Mouse (Mus musculus) olfactory bulb, adult 2 months (tissue): Measurements from ENCODE around the gene Evi2. TPM values are rescaled to one million over a fixed set of nuclear protein-coding genes. Genes with fewer than 3 reads are reported as not detected.

Experiments
- H3K27ac ChIP-seq: fragments of 200-500 bp; 2 replicates; pipeline ENCODE4 v1.5.1; 2012; ENCODE audit warnings: low read depth, low read length; ENCODE audit not compliant: insufficient read depth
- H3K4me1 ChIP-seq: fragments of 200-500 bp; 2 replicates; pipeline ENCODE4 v1.6.1; 2012; ENCODE audit warnings: low read length; ENCODE audit not compliant: control insufficient read depth, insufficient read depth
- H3K4me3 ChIP-seq: fragments of 200-500 bp; 2 replicates; pipeline ENCODE4 v1.5.1; 2012; ENCODE audit warnings: mild to moderate bottlenecking, low read depth, low read length, moderate library complexity; ENCODE audit not compliant: insufficient read depth
- CTCF ChIP-seq: fragments of 200-500 bp; IDR thresholded peaks from 2 replicates; pipeline ENCODE4 v1.5.1; 2012; ENCODE audit warnings: low read depth, mild to moderate bottlenecking, low read length, moderate library complexity; ENCODE audit not compliant: insufficient read depth
- POLR2A ChIP-seq: fragments of 200-500 bp; IDR thresholded peaks from 2 replicates; pipeline ENCODE4 v1.6.1; 2012; ENCODE audit warnings: mild to moderate bottlenecking, low read depth, low read length, moderate library complexity; ENCODE audit not compliant: insufficient read depth
- WGBS: fragments of 180-500 bp; shearing (Covaris S2); methylation state at CpG from one replicate; pipeline ENCODE4 v1.1.7; 2018; 5-methylcytosine and 5-hydroxymethylcytosine counted together
- polyA plus RNA-seq: library from polyadenylated mRNA; stranded (reverse); fragments of >200 nt; gene quantifications from 2 replicates; pipeline ENCODE4 v1.2.4, GENCODE M21; 2012; ENCODE audit warnings: low replicate concordance; ENCODE audit not compliant: missing spikeins, insufficient read depth, insufficient read length

The Evi2 gene
- polyA plus RNA-seq, 1 experiment = not detected

DNA sequence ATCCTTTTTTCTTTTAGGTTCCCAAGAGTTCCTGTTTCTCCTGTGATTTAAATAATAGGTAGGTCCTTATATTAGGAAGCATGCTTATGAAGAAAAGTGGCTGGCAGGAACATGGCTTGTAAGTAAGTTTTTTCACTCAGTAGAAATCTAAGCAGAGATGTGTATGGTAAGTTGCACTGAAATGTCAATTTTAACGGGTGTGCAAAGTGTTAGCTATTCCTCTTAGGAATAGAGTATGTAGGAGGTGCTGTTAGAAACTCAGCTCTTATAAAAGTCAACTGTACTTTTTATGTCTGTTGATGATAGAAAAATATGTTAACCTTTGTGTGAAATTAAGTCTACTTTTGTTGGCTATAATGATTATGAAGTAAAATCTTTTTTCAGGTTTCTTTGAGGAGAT is 62.3 kb downstream of the Evi2 start:
- Histone ChIP-seq H3K27ac (no peak overlapping the region), H3K4me1 (no peaks in the 10 kb centered on the region), H3K4me3 (no peak overlapping the region)
- no peak for TF ChIP-seq POLR2A
- no peak for TF ChIP-seq CTCF
- 55% methylated on average over 1 of the region's 1 CpGs for WGBS

Other genes starting within 250 kb of the Evi2 start
- gene Gm9964, start 233.7 kb downstream of the Evi2 start, polyA plus RNA-seq = not detected in 2 replicates
- 163 TPM in 1 of 2 replicates, not detected in the other for gene Nf1, start 190.9 kb downstream of the Evi2 start, polyA plus RNA-seq
- gene Omg, start 26.5 kb downstream of the Evi2 start, polyA plus RNA-seq = not detected in 2 replicates
- gene Evi2b, start 6.8 kb downstream of the Evi2 start, polyA plus RNA-seq = not detected in 2 replicates
- not detected in 2 replicates for gene Evi2a, start within 50 bp of the Evi2 start, polyA plus RNA-seq
- gene Rab11fip4, start 60.6 kb upstream of the Evi2 start, polyA plus RNA-seq = 85.1 and 98.8 TPM in 2 replicates